Mouse (Mus musculus) kidney, adult 8-10 months (tissue): ENCODE results near the gene Gcfc2.

ENCODE experiments used
- DNase-seq, 2 experiments: peaks; one replicate each; pipeline ENCODE4 v3.0.0; 2022

The Gcfc2 gene

DNA sequence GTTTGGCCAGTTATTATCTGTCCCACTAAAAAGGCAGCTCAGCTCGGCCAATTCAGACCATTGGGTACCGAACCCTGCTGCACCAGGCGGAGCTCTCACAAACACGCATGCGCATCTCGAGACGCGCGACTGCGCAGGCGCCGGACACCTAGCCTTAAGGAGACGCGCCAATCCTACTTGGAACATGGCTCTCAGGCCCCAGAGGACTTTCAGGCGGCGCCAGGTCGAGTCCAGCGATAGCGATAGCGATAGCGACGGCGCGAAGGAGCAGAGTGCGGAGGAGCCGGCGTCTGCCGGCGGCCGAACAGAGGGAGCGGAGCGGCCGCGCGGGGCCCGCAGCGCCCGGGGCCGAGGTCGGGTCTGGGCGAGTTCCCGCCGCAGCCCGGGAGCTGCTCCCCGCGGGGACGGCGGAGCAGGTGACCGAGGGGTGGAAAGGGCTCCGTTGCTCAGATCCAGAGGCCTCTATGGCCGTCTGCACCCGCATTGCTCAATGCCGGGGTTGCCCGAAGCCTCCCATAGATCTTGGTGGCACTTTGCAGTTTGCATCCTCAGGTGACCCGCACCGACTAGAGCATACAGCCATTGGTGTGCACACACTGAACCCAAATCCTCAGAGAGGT lies at the start of gene Gcfc2:
Gcfc2 (plus strand) TSS at position 147 of the 620 bp plus-strand sequence.
- DNase-seq, result peak; percentile 91 to 95

DNA sequence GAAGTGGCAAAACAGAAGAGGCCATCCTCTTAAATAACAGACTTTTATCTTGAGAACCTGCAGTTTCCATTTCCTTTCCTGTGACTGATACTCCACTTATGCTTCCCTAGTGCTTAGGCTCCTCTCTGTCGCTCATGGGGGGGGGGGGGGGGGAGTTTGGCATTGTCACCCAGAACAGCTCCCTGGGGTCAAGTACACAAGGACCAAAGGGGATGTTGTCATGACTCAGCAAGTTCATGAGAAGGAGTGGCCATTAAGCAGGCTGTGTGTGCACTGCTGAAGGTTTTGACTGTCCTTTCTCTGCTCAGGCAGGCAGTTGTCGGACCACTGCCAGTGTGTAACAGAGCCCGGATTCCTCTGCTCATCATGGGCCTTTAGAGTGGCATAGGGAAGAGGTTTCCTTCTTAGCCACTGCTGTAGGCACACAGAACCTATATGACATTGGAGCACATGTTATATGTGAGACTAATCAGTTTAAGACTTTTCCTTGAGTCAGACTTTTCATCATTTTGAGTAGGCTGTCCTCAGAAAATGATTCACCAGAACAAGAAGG lies 27.7 kb upstream of the Gcfc2 start:
- no peak for DNase-seq

DNA sequence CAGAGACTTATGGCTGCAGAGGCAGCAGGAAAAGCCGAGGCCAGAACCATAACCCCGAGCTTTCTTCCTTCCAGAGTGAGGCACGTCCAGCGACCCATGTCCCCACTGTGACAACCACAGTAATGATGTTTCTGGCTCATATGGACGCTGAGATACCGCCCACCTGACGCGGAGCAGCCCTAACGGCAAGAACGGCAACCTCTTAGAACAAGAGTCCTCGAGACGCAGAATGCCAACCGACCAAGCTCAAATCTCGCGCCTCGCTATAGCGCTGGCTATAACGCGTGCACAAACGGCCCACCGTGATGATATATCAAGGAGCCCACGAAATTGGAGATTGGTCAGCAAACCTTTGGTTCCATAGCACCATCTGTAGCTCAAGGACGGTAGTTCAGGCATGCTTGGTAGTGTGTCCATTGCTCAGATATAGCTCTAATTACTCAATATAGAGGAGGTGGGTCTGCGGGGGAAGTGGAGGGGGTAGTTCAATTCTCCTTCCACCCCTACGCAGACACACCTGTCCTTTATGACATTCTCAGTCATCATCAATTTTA lies 13.1 kb upstream of the Gcfc2 start:
- DNase-seq, result no peak

- DNase-seq, result no peak
Measured at GRCm38 (mm10) chr6:81911244-81911643, 12.2 kb upstream of the Gcfc2 start.

- DNase-seq, result no peak
Measured at GRCm38 (mm10) chr6:81911713-81912112, 11.8 kb upstream of the Gcfc2 start.

GRCm38 (mm10) chr6:81912177-81912576 lies 11.3 kb upstream of the Gcfc2 start:
- no peak for DNase-seq

DNA sequence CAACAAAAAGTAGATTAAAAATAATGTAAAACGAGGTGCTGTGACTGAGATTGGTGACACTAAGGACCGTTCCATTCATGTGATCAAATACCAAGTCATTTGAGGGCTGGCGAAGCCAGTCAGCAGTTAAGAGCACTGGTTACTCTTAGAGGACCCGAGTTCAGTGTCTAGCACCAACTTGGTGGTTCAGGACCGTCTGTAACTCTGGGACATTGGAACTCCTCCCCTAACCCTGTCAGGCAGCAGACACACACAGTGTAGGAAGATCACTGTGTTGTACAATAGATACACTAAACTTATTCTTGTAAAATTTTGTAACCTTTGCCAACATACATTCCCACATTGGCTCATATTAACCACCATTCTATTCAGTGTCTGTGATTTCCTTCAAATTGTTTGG lies 835 bp downstream of the Gcfc2 start:
- DNase-seq, result no peak

- DNase-seq, result no peak
Measured at GRCm38 (mm10) chr6:81929402-81929801, 5.9 kb downstream of the Gcfc2 start.

GRCm38 (mm10) chr6:81933281-81933680 lies 9.8 kb downstream of the Gcfc2 start:
- DNase-seq, result no peak

DNA sequence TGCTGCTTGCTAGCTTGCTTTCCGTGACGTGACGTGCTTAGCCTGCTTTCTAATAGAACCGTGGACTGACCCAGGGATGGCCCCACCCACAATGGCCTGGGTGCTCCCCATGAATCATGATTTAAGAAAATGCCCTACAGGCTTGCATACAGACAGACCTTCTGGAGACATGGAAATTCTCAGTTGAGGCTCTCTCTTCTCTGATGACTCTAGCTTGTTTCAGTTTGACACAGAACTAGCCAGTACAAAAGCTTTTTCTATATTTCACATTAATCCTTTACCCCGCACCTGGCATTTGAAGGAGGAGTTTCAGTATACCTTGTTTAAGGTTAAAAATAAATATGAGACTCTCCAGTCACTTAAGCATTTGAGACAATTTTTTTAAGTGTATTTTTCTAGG lies 18.2 kb downstream of the Gcfc2 start:
- no peak for DNase-seq

DNA sequence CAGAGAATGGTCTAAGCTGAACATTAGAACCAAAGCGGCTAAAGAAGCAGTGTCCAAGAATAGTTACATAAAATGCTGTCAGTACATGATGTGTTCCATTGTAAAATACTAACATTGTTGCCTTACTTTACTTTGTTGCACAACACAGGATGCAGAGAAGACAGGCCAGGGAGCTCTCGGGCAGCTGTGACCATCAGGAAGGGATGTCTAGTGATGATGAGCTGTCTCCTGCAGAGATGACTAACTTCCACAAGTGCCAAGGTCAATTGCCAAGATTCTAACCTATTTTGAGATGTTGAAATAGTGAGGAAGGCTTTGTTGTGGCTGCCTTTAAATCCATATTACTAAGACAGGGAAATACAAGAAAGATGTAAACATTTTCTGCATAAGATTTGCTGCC lies 19.8 kb downstream of the Gcfc2 start:
- no peak for DNase-seq

DNA sequence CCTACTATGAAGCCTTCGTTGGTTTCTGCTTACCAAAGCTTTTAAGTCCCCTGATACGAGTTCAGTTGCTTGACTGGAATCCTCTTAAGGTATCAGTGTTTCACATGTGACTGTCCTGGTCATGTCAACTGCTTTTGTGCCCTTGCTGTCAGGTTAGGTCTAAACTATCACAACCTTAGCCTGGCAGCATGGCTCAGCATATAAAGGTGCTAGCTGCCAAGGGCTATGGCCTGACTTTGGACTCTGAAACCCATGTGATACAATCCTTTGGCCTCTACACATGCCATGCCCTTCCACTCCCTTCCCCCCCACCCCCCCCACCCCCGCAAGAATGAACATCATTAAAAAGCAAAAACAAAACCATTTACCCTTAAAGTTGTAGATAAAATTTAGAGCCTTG lies 21.0 kb downstream of the Gcfc2 start:
- peak in 1 of 2 experiments; percentile 14 for DNase-seq

DNA sequence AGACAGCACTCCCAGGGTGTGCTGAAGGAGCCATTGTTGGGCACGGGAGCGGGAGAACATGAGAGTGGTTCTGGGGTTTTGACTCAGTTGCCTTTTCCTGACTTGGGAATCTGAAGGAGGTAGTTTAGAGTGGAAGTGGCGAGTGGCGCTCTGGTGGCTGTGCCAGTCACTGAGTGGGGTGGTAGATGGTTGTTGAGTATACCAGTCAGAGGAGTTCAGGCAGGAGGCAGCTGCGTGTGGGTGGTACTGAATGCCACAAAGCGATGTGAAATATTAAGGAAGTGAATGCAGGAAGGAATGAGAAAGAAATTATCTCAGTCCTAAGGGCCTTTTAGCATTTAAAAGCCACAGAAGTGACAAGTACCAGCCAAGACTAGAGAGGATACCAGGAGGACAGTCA lies 23.4 kb downstream of the Gcfc2 start:
- no peak for DNase-seq

GRCm38 (mm10) chr6:81955133-81955532 lies 31.7 kb downstream of the Gcfc2 start:
- DNase-seq, result no peak

- DNase-seq, result peak in 1 of 2 experiments; percentile 23
Measured at GRCm38 (mm10) chr6:81956399-81956798, 32.9 kb downstream of the Gcfc2 start.

DNA sequence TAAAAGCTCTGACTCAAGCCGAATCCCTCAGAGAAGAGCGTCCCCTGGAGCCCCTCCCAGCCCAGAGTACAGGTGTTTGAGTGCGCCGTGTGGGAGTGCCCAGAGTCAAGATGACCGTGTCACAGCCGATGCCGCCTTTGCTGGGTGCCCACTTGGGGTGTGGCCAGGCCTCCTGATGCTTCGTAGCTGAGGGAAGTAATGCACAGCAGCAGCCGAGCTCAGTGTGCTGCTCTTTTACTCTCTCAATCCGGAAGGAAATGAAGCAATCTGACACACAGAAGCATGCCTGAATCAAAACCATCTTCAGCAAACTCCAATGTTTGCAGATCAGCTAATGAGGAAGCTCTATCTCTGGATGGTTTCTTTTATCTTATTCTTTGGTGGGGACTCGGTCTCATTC lies 34.5 kb downstream of the Gcfc2 start:
- no peak for DNase-seq

DNA sequence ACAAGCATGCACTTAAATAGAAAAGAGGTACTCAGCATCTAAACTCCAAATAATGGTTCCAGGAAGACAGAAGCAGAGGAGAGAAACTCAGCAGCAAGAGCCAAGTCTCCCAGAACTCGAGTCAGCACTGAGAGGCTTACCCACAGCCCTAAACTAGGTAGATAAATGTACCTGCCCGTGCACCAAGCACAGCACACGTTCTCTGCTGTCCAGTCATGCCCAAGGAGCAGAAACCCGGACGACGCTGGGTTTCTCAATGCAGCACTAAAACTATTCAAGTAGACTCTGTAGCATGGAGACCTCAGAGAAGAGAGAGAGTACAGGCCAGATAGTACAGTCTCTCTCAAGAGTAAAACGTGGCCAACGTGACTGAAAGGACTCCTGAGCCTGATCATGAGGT lies 36.4 kb downstream of the Gcfc2 start:
- no peak for DNase-seq

DNA sequence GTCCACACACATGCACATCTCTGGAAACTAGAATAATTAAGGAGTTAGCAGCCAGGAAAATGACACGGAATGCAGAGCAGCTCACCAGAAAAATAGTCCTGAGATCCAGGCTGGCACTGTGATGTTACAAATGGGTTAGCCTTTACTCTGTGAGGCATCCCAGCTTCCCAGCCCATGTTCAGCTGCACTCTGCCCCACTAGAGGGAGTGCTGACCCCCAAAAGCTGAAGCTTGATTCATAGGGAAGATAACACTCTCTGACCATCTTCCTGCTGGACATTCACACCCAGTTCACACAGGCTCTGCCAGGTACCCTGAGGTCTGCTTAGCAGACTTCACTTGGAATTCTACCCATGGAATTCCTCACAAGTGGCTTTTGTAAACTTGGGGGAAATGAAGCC lies 36.8 kb downstream of the Gcfc2 start:
- DNase-seq, result no peak

DNA sequence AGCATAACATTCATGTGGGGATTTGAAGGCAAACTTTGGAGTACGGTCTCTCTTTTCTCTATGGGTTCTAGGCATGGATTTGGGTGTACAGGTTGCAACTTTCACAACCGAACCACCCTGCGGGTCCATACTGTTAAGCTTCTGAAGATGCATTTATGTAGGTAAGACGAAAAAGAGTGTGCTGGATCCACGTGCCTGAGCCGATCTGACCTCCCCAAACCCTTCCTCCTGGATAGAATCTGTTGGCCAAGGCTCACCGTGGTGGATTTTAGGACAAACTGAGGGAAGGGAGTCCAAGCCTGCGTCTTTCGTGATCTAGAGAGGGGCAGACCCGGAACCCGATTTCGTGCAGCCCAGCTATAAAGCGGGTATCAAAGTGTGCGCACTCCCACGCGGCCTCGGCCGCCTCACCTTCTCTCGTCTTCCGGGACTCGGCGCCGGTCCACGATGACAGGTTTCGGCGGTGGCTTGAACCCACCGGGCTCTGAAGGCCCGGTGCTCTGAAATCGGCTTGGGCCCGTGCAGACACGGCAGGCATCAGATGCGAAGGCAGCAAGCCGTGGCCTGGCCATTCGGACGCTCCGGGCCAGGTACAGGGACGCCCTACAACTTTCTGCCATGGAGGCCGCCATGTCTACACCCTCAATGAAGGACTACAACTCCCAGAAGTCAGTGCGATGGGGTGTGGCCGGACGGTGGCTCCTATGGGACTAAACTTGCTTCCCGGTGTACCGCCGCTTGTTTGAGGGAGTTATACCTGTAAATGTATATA lies 42.0 kb downstream of the Gcfc2 start, which contains the start of gene Mrpl19:
Mrpl19 (minus strand) TSS at position 663 of the 772 bp plus-strand sequence.
- DNase-seq, result peak; percentile 91 to 95

DNA sequence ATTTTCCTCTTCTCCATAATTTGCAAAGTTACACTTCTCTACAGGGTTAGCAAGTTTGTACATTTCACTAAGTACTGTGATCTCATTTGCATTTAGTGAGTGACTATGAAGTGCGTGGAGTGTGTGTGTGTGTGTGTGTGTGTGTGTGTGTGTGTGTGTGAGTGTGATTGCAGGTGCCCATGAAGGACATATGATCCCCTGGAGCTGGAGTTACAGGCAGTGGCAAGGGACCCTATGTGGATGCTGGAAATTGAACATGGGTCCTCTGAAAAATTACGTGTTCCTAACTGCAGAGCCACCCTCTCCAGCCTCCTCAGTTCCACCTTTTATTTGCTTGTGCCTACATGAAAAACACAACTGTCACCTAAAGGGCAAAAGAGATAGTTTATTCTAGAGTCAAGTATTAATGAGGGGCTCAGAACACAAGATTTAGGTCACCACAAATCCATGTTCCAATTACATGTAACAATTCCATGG lies 42.6 kb downstream of the Gcfc2 start:
- no peak for DNase-seq

- DNase-seq, result no peak
Measured at GRCm38 (mm10) chr6:81971196-81971595, 47.7 kb downstream of the Gcfc2 start.

GRCm38 (mm10) chr6:81972595-81972994 lies 49.1 kb downstream of the Gcfc2 start:
- no peak for DNase-seq

DNA sequence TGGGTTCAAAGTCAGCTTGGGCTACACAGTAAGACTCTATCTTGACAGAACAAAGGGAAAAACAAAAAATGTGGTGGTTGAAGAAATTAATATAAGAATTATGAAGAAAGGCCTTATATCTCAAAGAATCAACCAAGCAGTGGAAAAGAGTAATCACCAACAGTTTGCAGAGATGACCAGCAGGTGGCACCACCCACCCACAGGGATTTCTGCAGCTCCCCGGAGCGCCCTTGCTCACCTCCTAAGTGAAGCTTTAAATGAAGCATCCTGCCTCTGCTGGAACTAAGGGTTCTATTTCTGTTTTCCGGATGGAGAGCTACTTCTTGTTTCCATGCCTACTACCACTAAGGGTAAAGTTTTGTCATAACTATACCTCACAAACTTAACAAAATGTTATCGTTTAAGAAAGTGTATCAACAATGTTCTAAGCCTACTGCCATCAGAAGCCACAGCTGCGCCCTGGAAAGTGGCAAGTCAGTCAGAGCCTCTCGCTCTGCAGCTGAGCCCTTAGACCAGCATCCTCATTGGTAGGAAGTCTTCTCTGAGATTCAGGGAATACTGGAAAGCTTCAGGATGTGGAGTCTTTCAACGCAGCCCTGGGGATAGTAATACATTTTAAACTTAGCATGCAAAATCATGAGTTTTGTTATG lies 52.6 kb downstream of the Gcfc2 start:
- DNase-seq, result peak; percentile 57 to 86
